Mouse (Mus musculus) gastrocnemius, adult 18-20 months (tissue): ENCODE results near the gene Aurkb. TPM values are rescaled to one million over a fixed set of nuclear protein-coding genes. Genes with fewer than 3 reads are reported as not detected.
A peak's percentile ranks its signal among the peaks of the same experiment; 100 is the strongest.

ENCODE experiments used
- DNase-seq: peaks from one replicate; pipeline ENCODE4 v3.0.0; 2021; ENCODE audit warnings: low spot score
- total RNA-seq, 2 experiments: library from RNA; stranded (reverse); gene quantifications; 2 replicates each; pipeline ENCODE4 v1.2.3; 2021

Aurkb gene
- total RNA-seq, 2 experiments from 2014 or later = not detected

DNA sequence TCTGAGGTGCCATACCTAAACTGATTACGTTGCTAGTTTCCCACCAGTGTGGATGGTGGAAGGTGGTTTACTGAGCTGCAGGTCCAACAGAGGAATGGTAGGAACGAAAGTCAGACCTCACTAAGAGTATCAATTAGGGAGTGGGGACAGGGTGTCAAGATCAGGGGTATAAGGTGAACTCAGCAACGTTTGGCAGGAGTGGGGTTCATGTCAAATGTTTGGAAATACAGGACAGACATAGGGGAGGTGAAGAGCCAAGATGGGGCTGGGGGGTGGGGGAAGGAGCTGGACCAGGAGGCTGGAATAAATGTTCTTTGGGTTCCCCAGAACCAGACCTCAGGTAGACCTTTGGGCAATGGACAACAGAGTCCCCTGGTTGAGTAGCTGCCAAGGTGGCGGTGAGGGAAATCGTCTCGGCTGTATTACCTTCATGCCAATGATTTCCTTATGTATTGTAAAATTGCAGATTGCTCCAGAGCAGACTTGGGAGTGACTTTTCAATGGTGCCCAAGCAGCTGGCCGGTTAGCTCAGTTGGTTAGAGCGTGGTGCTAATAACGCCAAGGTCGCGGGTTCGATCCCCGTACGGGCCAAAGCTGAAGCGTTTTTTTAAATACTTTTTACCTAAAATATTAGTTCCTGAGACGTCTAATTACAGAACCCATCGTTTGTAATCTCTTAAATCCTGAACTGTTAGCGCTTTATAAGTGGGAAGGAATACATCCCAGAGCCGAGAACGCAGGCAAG, 8.8 kb upstream of the Aurkb start:
- DNase-seq = peak; percentile 90

GRCm38 (mm10) chr11:69037231-69038061, 8.0 kb upstream of the Aurkb start:
- DNase-seq = peak; percentile 83

GRCm38 (mm10) chr11:69038173-69038572, 7.3 kb upstream of the Aurkb start:
- DNase-seq = no peak

DNA sequence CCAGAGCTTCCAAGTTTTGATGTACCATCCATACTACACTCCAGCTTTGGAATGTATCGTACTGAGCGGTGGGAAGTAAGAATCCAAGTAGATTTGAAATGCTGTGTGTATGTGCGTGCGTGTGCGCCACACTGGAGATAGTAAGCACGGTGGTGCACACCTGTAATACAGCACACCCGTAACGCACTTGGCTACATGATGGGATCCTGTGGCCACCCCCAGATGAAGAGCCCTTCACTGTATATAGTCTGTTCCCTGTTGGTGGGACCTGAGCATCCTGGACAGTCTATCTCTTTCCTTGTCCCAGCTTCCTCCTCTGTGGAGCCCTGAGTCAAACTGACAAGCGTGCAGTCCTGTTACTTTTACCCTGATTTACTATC, 938 bp downstream of the Aurkb start:
- DNase-seq = no peak

- no peak for DNase-seq
These were observed 2.1 kb downstream of the Aurkb start for GRCm38 (mm10) chr11:69047592-69047991.

DNA sequence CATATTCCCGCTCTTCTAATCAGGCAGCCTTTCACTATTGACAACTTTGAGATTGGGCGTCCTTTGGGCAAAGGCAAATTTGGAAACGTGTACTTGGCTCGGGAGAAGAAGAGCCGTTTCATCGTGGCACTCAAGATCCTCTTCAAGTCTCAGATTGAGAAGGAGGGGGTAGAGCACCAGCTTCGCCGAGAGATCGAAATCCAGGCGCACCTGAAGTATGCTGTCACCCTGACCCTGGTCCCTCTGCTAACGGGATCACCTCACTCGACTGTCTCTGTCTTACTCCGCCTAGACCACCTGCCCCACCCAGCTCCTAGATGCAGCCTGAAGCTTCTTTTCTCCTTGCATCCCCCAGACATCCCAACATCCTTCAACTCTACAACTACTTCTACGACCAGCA, 2.7 kb downstream of the Aurkb start:
- DNase-seq = no peak

DNA sequence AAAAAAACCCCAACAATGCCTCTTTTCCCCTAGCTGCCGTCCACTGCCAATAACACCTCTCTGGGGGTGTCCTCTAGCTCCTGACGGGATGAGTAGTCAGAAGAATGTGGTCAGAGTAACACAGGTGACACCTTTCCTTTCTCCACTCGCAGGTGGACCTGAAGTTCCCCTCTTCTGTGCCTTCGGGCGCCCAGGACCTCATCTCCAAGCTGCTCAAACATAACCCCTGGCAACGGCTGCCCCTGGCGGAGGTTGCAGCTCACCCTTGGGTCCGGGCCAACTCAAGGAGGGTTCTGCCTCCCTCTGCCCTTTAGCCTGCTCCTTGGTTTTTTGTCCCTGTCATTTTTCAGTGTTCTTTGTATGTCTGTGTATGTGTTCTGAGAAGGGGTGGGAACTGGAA, 5.3 kb downstream of the Aurkb start:
- DNase-seq = no peak

GRCm38 (mm10) chr11:69051771-69052170, 6.3 kb downstream of the Aurkb start:
- DNase-seq = no peak

DNA sequence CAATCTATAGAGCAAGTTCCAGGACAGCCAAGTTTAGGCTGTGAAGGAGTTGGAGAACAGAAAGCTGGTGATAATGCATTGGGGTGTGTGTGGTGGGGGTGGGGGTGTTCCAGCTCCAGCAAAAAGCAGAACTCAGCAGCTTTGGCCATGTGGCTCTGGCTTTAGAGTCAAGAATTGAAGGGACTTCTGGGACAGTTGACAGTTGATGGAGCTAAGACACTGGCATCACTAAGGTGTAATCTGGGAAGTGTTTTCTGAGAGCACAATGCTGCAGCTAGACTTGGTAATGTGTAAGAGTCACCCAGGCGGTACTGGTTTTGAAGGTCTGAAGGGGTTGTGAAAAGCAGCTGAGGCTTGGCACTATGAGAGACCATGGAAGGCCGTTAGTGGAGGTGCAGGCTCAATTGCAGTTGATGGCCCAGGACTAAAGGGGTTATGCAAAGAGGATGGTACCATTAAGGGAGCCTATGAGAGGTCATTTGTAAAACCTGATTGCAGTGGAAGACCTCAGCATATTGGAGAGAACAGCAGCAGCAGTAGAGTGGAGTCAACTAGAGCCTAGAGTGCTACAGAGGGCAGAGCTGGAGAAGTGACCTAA, 7.5 kb downstream of the Aurkb start:
- DNase-seq = no peak

- DNase-seq = no peak
These were observed 8.4 kb downstream of the Aurkb start for GRCm38 (mm10) chr11:69053848-69054247.

- no peak for DNase-seq
These were observed 12.8 kb downstream of the Aurkb start for GRCm38 (mm10) chr11:69058265-69058664.

DNA sequence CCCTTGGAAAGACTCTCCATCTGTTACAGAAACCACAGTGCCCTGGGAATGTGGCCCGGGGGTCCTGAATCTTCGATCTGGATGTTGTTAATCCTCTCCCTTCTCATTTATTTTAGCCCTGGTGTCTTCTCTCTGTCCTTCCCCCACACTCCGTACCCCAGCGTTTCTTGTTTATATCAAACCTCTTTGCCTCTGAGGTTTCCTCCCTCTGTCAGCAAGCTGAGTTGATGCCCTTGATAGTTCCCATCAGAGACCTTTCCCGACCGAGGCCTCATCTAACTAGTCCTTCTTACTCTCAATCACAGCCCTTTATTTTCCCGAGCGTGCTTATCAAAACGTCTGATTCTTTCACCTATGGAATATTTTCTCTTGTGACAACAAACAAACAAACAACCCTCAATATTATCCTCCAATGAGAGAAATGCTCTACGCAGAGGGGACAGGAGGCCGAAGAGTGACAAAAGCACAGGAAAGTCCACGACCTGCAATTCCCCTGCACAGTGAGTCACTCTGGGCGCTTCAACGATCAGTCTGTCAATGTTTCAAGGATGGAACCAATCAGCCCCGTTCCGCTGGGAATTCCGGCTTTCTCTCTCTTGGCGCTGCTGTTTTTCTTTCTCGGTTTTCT, 13.4 kb downstream of the Aurkb start:
- DNase-seq = no peak

DNA sequence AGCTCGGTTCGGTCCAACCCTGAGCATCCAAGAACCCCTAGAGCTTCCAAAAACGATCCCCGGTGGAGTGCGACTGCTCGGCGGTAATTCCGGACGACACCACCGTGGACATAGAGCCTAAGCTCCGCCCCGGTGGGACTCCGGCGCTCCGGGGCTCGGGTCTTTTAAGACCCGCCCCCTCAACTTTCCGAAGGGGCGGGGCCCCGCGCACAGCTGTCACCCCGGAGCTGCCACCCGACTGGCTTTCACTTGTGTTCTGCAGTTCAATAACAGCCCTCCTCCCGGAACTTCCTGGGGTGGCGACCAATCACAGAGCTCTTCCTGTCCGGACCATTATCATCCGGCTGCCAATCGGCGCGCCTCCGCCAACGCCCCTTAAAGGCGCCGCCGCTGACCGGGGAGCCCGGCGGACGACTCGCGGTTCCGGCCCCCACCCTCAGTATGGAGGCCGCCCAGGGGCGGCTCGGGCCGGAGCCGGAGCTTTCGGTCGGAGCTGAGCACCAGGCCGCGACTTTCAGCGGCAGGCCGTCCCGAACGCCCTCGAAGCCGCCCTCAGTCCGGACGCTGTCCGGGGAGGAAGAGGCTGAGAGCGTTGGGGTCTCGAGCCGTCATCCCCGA, 14.0 kb downstream of the Aurkb start, which contains the start of gene Borcs6:
Borcs6 (plus strand) TSS at position 361 of the 618 bp plus-strand sequence.
- DNase-seq = peak; percentile 95

- DNase-seq = no peak
These were observed 14.5 kb downstream of the Aurkb start for GRCm38 (mm10) chr11:69059975-69060411.

DNA sequence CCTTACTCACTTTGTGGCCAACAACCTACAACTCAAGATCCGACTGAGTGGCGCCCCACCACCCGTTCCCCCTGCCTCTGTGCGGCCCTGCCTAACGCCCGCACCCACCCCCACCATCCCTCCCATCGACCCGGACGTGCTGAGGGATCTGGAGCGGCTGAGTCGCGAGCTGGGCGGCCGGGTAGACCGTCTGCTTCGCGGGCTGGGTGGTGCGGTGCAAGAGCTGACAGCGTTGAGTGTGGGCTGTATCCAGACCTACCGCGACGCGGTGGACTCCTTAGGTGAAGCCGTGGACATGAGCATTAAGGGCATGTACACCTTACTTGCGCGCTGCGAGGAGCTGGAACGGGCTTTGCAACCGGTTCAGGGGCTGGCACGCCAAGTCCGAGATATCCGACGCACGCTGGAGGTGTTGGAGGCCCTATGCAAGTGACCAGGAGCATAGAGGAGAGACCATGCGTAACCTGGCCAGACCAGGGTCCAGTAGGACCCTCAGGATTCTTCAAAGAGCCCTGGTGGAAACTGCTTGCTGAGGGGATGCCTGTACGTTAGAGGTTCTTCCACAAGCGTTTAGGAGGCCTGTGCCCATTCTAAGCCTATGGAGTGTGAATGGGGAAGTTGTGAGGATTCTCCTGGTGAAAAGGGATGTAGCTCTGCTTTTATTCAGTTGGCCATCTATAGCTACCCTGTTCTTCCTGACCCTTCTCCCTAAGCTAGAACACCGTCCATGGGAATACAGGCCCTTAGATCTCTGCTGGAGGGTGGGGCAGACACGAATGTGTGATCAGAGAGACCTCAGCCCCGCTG, 15.2 kb downstream of the Aurkb start:
- no peak for DNase-seq

- no peak for DNase-seq
These were observed 15.9 kb downstream of the Aurkb start for GRCm38 (mm10) chr11:69061255-69061912.

GRCm38 (mm10) chr11:69062194-69062760, 16.8 kb downstream of the Aurkb start:
- peak; percentile 80 for DNase-seq

DNA sequence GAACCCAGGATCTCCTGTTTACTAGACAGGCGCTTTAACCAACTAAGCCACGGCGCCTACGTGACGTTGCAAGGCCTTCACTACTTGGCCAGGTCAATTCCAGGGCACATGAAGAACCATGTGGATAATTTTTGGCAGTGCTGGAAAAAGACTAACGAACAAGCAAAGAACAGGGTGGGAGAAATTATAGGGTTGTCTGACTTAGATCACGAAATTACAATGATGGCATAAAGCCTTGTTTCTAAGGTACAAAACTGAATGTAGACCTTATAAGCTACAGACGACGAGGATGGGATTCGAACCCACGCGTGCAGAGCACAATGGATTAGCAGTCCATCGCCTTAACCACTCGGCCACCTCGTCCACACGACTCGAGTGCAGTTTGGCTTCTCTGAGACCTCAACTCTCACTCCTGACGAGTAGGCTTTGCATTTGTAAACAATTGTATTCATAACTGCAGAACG, 17.3 kb downstream of the Aurkb start:
- DNase-seq = peak; percentile 95

GRCm38 (mm10) chr11:69063413-69064201, 18.2 kb downstream of the Aurkb start:
- peak; percentile 77 for DNase-seq
